Mouse (Mus musculus) heart, adult 2 months (tissue): ENCODE results near the gene Tenm4.

Experiments used
- CTCF ChIP-seq: fragments of 200-600 bp; IDR thresholded peaks from 2 replicates; pipeline ENCODE4 v1.8.1; 2022; ENCODE audit warnings: antibody characterized with exemption, mild to moderate bottlenecking, moderate library complexity
- POLR2A ChIP-seq: fragments of 200-500 bp; IDR thresholded peaks from 2 replicates; pipeline ENCODE4 v1.6.1; 2011; ENCODE audit warnings: mild to moderate bottlenecking, low read depth, low read length, control low read depth; ENCODE audit not compliant: insufficient read depth

GRCm38 (mm10) chr7:96181751-96182150, 10.7 kb downstream of the Tenm4 start:
- TF ChIP-seq POLR2A (no peak), CTCF (no peak)
